Mouse (Mus musculus) megakaryocyte, embryonic 14.5 days (primary cell): ENCODE data around the gene Neurl1b.

Source experiments
- FLI1 ChIP-seq: IDR thresholded peaks from 2 replicates; pipeline ENCODE4 v1.6.1; 2012; ENCODE audit warnings: low read length, inconsistent platforms, mixed read lengths
- GATA1 ChIP-seq: IDR thresholded peaks from 3 replicates; pipeline ENCODE4 v1.6.1; 2012; ENCODE audit warnings: mixed read lengths, low read length, inconsistent platforms, borderline replicate concordance

DNA sequence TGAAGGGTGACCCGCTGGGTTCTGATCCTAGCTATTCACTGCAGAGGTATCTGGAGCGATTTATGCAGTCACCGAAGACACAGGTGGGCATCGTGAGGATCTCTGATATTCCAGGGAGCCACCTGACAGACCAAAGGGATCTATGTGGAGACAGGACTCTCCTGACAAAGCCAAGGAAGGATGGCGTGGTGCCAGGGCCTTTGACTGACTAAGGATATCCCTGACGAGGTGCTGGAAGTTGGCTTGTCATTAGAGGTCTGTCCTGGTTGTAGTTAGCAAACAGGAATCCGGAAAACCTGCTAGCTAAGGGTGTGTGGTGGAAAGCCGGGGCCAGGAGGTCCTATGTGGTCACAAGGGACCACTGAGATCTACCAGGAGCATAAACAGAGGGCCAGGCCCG lies 25.4 kb upstream of the Neurl1b start:
- TF ChIP-seq GATA1 = no peak
- no peak for TF ChIP-seq FLI1
